Mouse (Mus musculus) heart, postnatal 25 days (tissue): ENCODE measurements around the gene Keap1. TPM values are rescaled to one million over a fixed set of nuclear protein-coding genes. Genes with fewer than 3 reads are reported as not detected.
A peak's percentile ranks its signal among the peaks of the same experiment; 100 is the strongest.
"Not testable (repeated sequence)": the region's sequence is repeated elsewhere in the genome, so short reads cannot be mapped to it uniquely, and the experiment has no call there.

ENCODE experiments used
- DNase-seq: peaks from one replicate; pipeline ENCODE4 v3.0.0; 2022; ENCODE audit warnings: low spot score
- intact Hi-C: fragments of 180-260 bp; cut with DNase I; formaldehyde crosslinking; loops from one replicate; pipeline ENCODE4 v1.15.1; 2025
- total RNA-seq, 2 experiments: library from RNA; stranded (reverse); gene quantifications; 2 replicates each; pipeline ENCODE4 v1.2.3; 2021

Keap1 gene
- total RNA-seq = 10 to 100 TPM; 35.9 to 42.2 TPM

DNA sequence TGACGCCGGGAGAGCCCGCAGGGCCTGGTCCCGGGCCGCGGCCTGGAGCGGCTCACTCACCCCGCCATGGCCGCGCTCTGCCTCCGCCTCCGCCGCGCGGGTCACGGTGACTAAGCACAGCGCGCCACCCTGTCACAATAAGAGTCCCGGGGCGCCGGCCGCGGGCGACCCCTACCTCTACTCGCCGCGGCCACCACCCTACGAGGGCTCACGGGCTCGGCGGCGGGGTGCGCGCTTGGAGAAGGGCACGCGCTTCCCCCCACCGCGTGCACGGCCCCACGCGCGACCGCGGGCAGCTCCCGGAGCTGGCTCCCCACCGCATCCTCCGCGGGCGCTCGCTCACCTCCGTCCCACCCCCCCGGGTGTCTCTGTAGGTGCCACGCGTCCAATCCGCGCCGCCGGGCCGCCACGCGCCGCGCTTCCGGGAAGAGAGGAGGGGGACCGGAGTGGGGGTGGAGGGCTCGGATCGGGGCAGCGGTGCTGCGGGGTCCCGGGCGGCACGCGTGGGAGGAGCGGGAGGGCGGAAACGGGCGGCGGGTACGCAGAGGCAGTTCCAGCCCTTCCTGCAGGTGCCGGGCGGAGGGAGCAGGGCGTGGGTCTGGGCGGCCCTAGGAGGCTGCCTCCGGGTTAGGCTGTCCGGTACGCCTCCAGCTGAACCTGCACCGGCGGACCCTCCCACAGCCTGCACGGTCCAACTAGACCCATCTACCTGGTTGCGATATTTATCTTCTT lies at the start of gene Keap1:
Gene Keap1 (minus strand): TSS at position 629 of the 732 bp plus-strand sequence.
- intact Hi-C loops = no loop called here
- DNase-seq = peak; percentile 78

DNA sequence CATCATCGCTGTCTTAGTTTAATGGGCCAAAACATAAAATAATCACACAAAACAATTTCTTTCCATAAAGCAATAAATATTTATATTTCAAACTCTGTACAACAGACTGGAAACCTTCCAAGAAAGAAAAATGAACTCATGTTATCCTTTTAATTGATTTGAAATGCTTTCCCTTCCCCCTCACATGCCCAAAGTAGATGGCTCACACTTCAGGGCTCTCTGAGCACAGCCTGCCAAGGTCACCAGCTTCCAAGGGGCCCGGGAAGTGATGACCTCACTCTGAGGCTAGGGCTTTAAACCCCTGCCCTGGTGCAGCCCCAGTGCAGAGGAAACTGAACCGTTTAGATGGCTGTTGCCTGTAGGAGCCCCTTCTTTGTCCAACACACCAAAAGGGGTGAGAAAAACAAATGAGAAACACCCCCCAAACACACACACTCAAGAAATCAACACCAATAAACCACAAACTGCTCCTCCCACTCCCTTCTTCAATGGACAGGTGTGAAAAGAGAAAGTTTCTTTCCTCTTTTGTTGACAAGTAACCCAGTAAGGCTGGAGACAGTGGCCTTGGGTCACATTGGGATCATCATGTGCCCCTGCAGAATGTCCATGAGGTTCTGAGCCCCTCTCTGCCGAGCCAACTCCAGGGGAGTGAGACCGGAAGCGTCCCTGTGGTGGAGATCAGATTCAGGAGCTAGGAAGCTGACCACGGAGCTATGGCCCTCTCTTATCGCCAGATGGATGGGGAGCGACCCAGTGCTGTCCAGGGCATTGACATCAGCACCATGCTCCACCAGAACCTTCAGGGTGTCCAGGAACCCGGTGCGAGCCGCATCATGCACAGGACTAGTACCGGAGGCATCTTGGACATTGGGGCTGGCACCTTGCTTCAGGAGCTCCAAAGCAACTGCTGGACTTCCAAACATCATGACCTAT lies 49.5 kb upstream of the Keap1 start:
- no peak for DNase-seq
- intact Hi-C loops = no loop called here

DNA sequence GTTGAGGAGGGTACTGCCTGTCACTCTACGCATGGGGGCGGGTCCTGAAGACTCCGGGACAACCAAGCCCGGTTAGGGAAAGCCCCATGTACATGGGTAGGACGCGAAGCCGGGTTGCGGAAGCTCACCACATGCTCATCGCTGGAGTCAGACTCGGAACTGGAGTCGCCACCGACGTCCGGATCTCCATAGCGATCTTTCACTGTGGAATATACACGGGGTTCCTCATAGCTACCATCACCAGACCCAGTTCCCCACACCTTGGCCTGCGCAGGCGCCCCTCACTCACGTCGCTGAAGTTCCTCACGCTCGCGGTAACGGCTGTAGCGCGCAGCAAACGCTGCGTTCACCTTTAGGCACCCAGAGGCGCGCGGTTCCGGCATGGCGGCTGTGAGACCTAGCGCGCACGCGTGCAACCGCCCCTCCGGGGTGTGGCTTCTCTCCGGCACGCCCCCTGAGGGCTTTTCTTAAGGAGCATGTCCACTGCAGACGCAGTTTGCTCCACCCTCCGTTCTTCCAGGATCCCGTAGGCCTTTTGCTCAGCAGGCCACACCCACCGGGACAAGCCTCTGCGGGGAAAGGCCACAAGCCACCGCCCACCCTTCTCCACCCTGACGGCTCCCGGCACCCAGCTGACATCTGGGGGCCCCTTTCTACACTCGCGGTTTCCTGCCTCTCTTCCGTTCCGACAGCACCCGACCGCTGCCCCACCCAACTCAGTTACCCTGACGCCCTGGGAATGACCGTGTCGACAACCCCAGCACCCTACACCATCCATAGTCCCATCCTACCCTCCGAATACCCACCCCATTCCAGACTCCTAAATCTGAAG lies 48.6 kb upstream of the Keap1 start, which contains the start of gene Kri1:
Gene Kri1 (minus strand): TSS at position 399 of the 832 bp plus-strand sequence.
- intact Hi-C loops = loop anchor here (2.0 kb wide), 1 partner anchor 23 kb away; the partner anchor contains the start of gene Atg4d
- DNase-seq = peak; percentile 98

GRCm38 (mm10) chr9:21286753-21287152 lies 47.6 kb upstream of the Keap1 start:
- intact Hi-C loops = loop anchor here (2.0 kb wide), 1 partner anchor 22 kb away; the partner anchor contains the start of gene Atg4d
- DNase-seq = no peak

DNA sequence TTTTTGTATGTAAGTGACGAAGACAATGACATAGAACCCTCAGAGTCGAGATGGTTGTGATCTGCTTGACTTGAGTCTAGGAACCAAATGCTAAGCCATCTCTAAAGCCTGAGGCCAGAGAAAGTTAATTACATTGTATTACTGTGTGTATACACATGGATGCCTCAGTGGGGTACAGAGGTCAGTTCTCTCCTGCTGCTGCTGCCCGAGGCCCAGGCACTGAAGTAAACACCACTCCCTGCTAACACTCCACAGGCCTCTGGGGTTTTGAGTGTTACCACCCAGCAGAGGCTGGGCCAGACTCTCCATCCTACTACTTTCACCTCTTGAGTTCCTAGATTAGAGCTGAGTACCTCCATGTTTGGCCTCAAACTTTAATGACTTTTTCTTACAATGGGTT lies 44.8 kb upstream of the Keap1 start:
- DNase-seq = no peak
- intact Hi-C loops = no loop called here

DNA sequence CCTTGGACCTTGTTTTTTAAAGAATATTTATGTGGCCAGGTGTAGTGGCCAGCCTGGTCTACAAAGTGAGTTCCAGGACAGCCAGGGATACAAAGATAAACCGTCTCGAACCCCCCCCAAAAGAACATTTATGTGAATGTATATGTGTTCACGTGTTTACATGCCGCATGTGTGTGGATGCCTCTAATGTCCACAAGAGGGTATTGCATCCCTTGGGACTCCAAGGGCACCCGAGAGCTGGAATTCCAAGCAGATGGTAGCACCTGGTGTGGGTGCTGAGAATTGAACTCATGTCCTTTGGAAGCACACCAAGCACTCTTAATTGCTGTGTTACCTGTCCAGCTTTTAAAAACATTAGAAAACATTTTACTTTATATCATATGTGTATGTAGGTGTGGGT lies 44.4 kb upstream of the Keap1 start:
- no peak for DNase-seq
- intact Hi-C loops = no loop called here

GRCm38 (mm10) chr9:21277776-21278175 lies 38.6 kb upstream of the Keap1 start:
- no peak for DNase-seq
- intact Hi-C loops = no loop called here

- intact Hi-C loops = no loop called here
Observed at GRCm38 (mm10) chr9:21276307-21276706, 37.1 kb upstream of the Keap1 start.

GRCm38 (mm10) chr9:21275727-21276126 lies 36.6 kb upstream of the Keap1 start:
- intact Hi-C loops = no loop called here
- DNase-seq = no peak

More at GRCm38 (mm10) chr9:21276307-21276706, 37.1 kb upstream of the Keap1 start:
- no peak for DNase-seq

DNA sequence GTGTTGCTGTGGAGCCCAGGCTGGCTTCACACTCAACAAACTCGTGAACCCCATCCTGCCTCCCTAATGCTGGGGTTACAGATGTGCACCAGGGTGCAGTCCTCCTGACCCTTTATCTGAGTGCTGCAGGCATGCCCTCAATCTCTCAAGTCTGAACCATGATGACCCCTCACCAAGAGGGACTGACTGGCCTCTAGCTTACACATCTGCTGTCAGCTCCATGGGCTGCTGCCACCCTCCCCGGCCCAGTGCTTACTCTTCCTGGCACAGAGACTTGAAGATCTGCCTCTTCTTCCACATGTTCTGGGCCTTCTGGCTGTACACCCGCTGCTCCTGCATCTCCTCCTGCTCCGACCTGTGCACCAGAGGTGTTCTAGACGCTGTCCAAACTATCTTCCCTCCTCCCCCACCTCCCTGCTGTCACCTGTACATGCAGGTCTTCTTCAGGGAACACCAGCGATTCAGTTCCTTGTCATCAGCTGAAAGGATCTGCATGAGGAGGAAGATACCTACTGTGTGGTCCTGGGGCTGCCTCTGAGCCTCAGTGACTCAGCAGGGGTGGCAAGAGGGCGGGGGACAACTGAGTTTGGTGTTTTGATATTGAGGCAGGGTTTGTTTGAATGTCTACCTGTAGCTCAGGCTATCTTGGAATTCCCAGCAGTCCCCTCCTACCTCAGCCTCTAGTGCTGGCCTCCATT lies 36.0 kb upstream of the Keap1 start:
- no peak for DNase-seq
- intact Hi-C loops = no loop called here

- intact Hi-C loops = no loop called here
- DNase-seq = no peak
Observed at GRCm38 (mm10) chr9:21274336-21274735, 35.2 kb upstream of the Keap1 start.

DNA sequence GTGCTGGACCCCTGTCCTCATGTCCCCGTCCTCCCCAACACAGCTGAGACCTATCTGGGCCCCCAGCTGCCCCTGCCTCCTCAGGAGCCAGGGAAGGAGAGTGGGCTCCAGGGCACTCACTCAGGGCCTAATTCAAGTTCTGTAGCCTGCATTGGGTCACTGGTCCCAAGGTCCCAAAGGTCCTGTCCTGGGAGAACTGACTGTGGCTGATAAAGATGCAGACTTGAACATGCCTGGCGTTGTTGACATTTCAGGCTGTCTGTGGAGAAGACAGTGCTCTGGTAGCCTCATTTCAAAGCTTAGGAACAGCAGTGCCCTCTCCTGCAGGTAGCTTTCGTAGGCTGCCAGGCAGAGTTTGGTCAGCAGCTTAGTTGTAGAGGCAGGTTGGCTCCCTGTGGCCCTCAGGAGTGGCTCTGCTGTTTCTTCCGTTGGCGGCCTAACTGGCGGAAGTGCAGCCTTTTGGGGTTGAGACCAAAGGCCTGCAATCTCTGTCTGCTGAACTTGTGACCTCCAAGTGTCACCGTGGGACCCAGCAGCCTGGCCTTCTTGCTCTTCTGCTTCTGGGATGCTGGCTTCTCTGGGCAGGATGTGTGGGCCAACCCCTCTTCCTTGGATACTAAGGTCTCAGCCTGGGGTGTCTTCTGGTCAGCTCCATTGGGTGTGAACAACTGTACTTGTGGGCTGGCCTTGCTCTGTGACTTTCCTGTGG lies 34.5 kb upstream of the Keap1 start:
- DNase-seq = no peak

DNA sequence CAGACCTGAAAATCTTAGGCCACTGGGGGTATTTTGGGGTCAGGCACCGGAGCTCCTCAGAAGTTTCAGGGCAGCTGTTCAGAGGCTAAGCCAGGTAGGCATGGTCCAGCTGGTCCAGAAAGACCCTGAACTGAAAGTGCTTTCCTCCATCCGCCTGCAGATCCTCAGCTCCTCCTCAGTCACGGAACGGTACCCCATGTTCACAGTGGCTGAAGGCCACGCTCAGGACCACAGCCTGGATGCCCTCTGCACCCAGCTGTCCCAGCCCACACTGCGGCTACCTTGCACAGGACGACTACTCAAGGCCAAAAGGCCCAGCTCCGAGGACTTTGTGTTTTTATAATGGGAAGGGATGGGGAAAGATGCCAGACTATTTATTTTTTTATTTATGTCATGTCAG lies 33.9 kb upstream of the Keap1 start:
- DNase-seq = no peak
- intact Hi-C loops = no loop called here

More for the DNA sequence above, 34.5 kb upstream of the Keap1 start:
- intact Hi-C loops = no loop called here

DNA sequence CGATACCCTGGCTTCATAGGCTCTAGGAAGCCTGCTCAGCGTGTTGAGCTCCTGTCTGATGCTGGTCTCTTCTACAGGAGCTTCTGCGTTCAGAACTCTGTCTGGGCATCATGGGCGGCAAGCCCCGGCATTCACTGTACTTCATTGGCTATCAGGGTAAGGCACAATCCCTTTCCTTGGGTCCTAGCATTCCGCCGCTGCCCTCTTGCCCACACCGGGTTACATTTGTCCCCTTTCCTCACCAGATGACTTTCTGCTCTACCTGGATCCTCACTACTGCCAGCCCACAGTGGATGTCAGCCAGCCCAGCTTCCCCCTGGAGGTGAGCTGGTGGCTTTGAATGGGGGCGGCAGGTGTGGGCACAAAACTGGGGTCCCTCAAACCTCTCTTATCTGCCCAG lies 33.2 kb upstream of the Keap1 start:
- intact Hi-C loops = no loop called here
- no peak for DNase-seq

- intact Hi-C loops, DNase-seq: not testable (repeated sequence)
Observed at GRCm38 (mm10) chr9:21269590-21269989, 30.4 kb upstream of the Keap1 start.

DNA sequence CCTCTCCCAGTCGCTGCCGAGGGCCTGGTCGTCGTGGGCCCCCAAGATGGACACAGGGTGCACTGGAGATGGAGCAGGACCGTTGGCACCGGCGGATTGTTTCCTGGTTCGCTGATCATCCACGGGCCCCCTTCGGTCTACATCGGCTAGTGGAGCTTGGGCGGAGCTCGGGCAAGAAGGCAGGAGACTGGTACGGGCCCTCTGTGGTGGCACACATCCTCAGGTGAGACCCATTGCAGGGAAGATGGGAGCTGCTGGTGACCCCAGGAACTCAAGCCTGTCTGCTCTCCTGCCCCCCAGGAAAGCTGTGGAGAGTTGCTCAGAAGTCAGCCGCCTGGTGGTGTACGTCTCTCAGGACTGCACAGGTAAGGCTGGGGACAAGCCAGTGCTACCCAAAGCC lies 29.1 kb upstream of the Keap1 start:
- DNase-seq = no peak

DNA sequence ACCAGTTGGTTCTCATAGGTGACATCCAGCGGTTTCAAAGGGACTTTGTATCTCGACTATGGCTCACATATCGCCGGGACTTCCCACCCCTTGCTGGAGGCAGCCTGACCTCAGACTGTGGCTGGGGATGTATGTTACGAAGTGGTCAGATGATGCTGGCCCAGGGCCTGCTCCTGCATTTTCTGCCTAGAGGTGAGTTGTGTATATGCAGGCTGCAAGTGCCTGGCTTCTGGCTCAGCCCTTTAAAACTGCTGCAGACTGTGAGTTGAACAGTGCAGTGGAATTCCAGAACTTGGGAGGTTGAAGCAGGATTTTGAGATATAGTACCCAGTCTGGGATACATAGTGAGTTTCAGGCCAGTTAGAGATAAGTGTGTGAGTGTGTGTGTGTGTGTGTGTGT lies 27.7 kb upstream of the Keap1 start:
- intact Hi-C loops = no loop called here
- DNase-seq = no peak

More for the DNA sequence above, 29.1 kb upstream of the Keap1 start:
- intact Hi-C loops = no loop called here

DNA sequence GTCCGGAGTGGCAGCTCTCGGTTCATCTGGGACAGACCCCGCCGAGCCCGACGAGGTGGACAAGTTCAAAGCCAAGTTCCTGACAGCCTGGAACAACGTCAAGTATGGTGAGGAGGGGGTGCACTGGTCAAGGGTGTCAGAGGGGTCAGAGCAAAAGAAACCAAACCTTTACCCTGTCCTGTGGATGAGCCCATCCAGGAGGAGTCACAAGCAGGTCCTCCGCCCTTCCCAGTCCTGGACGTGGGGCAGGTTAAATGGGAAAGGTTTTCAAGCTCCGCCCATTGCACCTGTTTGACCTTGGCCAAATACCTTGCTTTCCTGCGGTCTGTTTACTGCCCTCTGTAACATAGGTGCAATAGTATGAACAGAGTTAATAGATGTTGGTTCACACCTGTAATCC lies 26.4 kb upstream of the Keap1 start:
- DNase-seq = no peak

More for the DNA sequence above, 26.4 kb upstream of the Keap1 start:
- intact Hi-C loops = loop anchor here (2.0 kb wide), 1 partner anchor 21 kb away; the partner anchor contains the start of gene Kri1
